Mouse (Mus musculus) intestine, embryonic 15.5 days (tissue): ENCODE data around the gene Zfp3. TPM values are rescaled to one million over a fixed set of nuclear protein-coding genes. Genes with fewer than 3 reads are reported as not detected.

ENCODE experiments used
- ATAC-seq: fragments of 200-750 bp; cut with Nextera tagmentation; 2 replicates; pipeline ENCODE4 v1.8.0; 2017; ENCODE audit warnings: moderate TSS enrichment, moderate library complexity
- H3K27ac ChIP-seq: fragments of 300-500 bp; sonication (generic); 2 replicates; pipeline ENCODE4 v1.5.1; 2015; ENCODE audit warnings: mild to moderate bottlenecking, inconsistent platforms
- H3K27me3 ChIP-seq: fragments of 300-500 bp; sonication (generic); replicated peaks from 2 replicates; pipeline ENCODE4 v1.6.1; 2015; ENCODE audit warnings: inconsistent platforms
- H3K36me3 ChIP-seq: fragments of 300-500 bp; sonication (generic); 2 replicates; pipeline ENCODE4 v1.6.1; 2015; ENCODE audit warnings: inconsistent platforms
- H3K4me1 ChIP-seq: fragments of 300-500 bp; sonication (generic); replicated peaks from 2 replicates; pipeline ENCODE4 v1.6.1; 2015; ENCODE audit warnings: inconsistent platforms
- H3K4me2 ChIP-seq: fragments of 300-500 bp; sonication (generic); replicated peaks from 2 replicates; pipeline ENCODE4 v1.6.1; 2015; ENCODE audit warnings: mild to moderate bottlenecking, inconsistent platforms
- H3K4me3 ChIP-seq: fragments of 300-500 bp; sonication (generic); replicated peaks from 2 replicates; pipeline ENCODE4 v1.5.1; 2015; ENCODE audit warnings: inconsistent platforms
- H3K9ac ChIP-seq: fragments of 300-500 bp; sonication (generic); 2 replicates; pipeline ENCODE4 v1.6.1; 2015; ENCODE audit warnings: inconsistent platforms
- H3K9me3 ChIP-seq: fragments of 300-500 bp; sonication (generic); 2 replicates; pipeline ENCODE4 v1.6.1; 2016; ENCODE audit warnings: inconsistent platforms
- WGBS: fragments of 180-500 bp; shearing (Covaris S2); methylation state at CpG from one replicate; pipeline ENCODE4 v1.1.7; 2015; 5-methylcytosine and 5-hydroxymethylcytosine counted together
- polyA plus RNA-seq: library from polyadenylated mRNA; unstranded; fragments of >200 nt; fragmentation: Nextera tagmentation; extraction: Ambion mirVana; gene quantifications from 2 replicates; pipeline ENCODE4 v1.2.1, GENCODE M21; 2015

The Zfp3 gene
- polyA plus RNA-seq: 5.3 and 6.2 TPM in 2 replicates

- peak; percentile 95 for ATAC-seq
- Histone ChIP-seq H3K9ac (peak within 1 kb of the TSS; percentile 86), H3K4me3 (peak within 1 kb of the TSS; percentile 78), H3K4me1 (0 out of 2 replicates have a peak, but pooled peaks cover 5% of the 10 kb centered on the region), H3K9me3 (no peaks in the 10 kb centered on the region), H3K27ac (peak within 1 kb of the TSS; percentile 93), H3K36me3 (no peaks in the 10 kb centered on the region), H3K4me2 (peak within 1 kb of the TSS; percentile 84), H3K27me3 (no peaks in the 10 kb centered on the region)
- WGBS: under 1% methylated on average over 78 of the region's 78 CpGs
These were observed at the start of gene Zfp3 for GRCm38 (mm10) chr11:70763936-70764808. Gene Zfp3, plus strand, starts transcription at chr11:70764209.

DNA sequence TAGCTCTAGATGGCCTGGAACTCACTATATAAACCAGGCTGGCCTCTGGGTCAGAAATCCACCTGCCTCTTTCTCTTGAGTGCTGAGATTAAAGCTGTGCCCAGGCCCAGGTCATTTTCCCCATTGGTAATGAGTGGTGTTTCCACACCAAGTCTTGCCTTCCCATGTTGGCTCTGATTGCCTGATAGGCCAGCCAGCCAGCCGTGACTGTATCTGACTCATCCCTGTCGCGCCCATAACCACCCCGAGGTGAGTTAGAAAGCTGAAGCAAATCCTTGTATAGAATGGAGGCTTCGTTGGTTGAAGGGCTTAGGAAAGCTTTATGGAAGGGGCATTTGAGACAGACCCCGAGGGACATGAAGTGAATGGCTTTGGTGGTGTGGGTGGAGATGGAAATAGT is 48.2 kb upstream of the Zfp3 start:
- peaks cover 38% of the 10 kb centered on the region for H3K36me3 ChIP-seq
- 87% methylated on average over 6 of the region's 6 CpGs for WGBS

GRCm38 (mm10) chr11:70718481-70718880 is 45.5 kb upstream of the Zfp3 start:
- Histone ChIP-seq H3K4me1 (no peaks in the 10 kb centered on the region), H3K27ac (no peak overlapping the region), H3K9ac (no peak overlapping the region), H3K36me3 (peaks cover 37% of the 10 kb centered on the region), H3K9me3 (no peaks in the 10 kb centered on the region), H3K27me3 (no peaks in the 10 kb centered on the region), H3K4me2 (no peak overlapping the region), H3K4me3 (no peak overlapping the region)
- ATAC-seq: no peak
- WGBS: 79% methylated on average over 5 of the region's 5 CpGs

More for the DNA sequence above, 48.2 kb upstream of the Zfp3 start:
- ATAC-seq: no peak
- Histone ChIP-seq H3K9ac (no peak overlapping the region), H3K4me3 (no peak overlapping the region), H3K4me1 (no peaks in the 10 kb centered on the region), H3K27me3 (no peaks in the 10 kb centered on the region), H3K9me3 (no peaks in the 10 kb centered on the region), H3K4me2 (no peak overlapping the region), H3K27ac (no peak overlapping the region)

DNA sequence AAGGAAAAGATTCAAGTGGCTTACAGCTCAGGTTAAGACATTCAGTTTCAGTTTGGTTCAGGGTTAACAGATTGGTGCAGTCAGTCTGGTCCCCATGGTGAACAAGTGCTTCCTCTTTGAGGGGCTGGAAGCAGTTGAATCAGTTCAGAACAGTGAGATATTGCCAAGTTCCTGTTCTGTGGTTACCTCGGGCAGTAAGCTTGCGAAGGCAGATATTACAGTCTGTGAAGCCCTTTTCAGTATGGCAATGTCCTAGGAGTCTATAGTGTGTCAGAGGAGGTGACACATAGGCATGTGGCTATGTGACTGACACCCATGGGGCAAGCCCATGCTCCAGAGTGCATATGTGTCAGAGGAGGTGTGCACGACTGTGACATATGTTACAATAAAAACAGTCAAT is 43.4 kb upstream of the Zfp3 start:
- Histone ChIP-seq H3K4me1 (no peaks in the 10 kb centered on the region), H3K36me3 (peaks cover 58% of the 10 kb centered on the region), H3K27me3 (no peaks in the 10 kb centered on the region), H3K4me2 (no peak overlapping the region), H3K9ac (no peak overlapping the region), H3K27ac (no peak overlapping the region), H3K4me3 (no peak overlapping the region), H3K9me3 (no peaks in the 10 kb centered on the region)
- no peak for ATAC-seq
- WGBS: 88% methylated on average over 3 of the region's 3 CpGs

DNA sequence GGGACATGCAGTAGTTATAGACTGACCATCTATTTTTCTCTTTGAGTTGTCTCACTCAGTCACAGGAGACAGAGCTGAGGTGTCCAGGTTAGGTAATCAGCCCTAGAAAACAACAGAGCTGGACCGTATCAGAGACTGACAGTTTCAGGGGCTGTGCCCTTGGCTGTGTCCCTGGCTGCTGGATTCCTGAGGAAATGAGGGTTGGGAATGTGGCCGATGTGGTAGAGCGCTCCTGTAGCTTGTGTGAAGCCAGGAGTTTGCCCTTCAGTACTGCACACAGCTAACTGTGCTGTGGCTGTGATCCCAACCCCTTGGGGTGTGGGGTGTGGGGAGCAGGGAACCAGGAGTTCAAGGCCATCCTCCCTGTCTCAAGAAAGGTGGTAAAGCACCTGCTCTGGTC is 42.9 kb upstream of the Zfp3 start:
- 94% methylated on average over 3 of the region's 3 CpGs for WGBS
- H3K9ac ChIP-seq: no peak overlapping the region
- no peak overlapping the region for H3K4me2 ChIP-seq
- no peak overlapping the region for H3K27ac ChIP-seq
- no peak for ATAC-seq
- no peak overlapping the region for H3K4me3 ChIP-seq
- no peaks in the 10 kb centered on the region for H3K9me3 ChIP-seq
- no peaks in the 10 kb centered on the region for H3K27me3 ChIP-seq
- H3K4me1 ChIP-seq: no peaks in the 10 kb centered on the region
- H3K36me3 ChIP-seq: peaks cover 59% of the 10 kb centered on the region

DNA sequence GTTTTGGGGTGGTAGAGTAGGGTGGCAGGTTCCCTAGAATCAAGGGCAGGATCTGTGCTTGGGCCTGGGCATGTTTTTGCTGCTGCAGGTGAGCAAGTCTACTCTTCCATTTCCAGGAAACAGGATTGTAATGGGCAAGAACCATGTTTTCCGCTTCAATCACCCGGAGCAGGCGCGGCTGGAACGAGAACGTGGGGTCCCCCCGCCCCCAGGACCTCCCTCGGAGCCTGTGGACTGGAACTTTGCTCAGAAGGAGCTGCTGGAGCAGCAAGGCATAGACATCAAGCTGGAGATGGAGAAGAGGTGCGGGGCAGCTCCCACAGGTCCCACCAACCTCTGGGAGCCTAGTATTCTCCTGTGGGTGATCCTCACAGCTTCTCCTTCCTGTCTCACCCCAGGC is 39.3 kb upstream of the Zfp3 start:
- no peak for ATAC-seq
- no peaks in the 10 kb centered on the region for H3K27me3 ChIP-seq
- no peaks in the 10 kb centered on the region for H3K9me3 ChIP-seq
- H3K4me1 ChIP-seq: no peaks in the 10 kb centered on the region
- H3K4me3 ChIP-seq: no peak overlapping the region
- 93% methylated on average over 9 of the region's 9 CpGs for WGBS
- no peak overlapping the region for H3K4me2 ChIP-seq
- H3K36me3 ChIP-seq: peaks cover 63% of the 10 kb centered on the region
- H3K27ac ChIP-seq: no peak overlapping the region
- no peak overlapping the region for H3K9ac ChIP-seq

- H3K9ac ChIP-seq: no peak overlapping the region
- 83% methylated on average over 2 of the region's 2 CpGs for WGBS
- no peak for ATAC-seq
These were observed 37.4 kb upstream of the Zfp3 start for GRCm38 (mm10) chr11:70726585-70726984.

GRCm38 (mm10) chr11:70727385-70727784 is 36.6 kb upstream of the Zfp3 start:
- Histone ChIP-seq H3K27ac (no peak overlapping the region), H3K4me2 (no peak overlapping the region), H3K4me3 (no peak overlapping the region), H3K4me1 (peaks cover 7% of the 10 kb centered on the region; the same call in 1 of the 2 replicates), H3K36me3 (peaks cover 49% of the 10 kb centered on the region), H3K9me3 (no peaks in the 10 kb centered on the region), H3K9ac (no peak overlapping the region), H3K27me3 (no peaks in the 10 kb centered on the region)
- 77% methylated on average over 5 of the region's 5 CpGs for WGBS
- ATAC-seq: no peak

More at GRCm38 (mm10) chr11:70726585-70726984, 37.4 kb upstream of the Zfp3 start:
- H3K4me2 ChIP-seq: no peak overlapping the region
- H3K4me3 ChIP-seq: no peak overlapping the region
- H3K9me3 ChIP-seq: no peaks in the 10 kb centered on the region
- H3K4me1 ChIP-seq: peaks cover 7% of the 10 kb centered on the region; the same call in 1 of the 2 replicates
- peaks cover 55% of the 10 kb centered on the region for H3K36me3 ChIP-seq
- H3K27ac ChIP-seq: no peak overlapping the region
- no peaks in the 10 kb centered on the region for H3K27me3 ChIP-seq

GRCm38 (mm10) chr11:70730427-70731038 is 33.5 kb upstream of the Zfp3 start:
- peak; percentile 88 for ATAC-seq
- WGBS: 55% methylated on average over 9 of the region's 9 CpGs
- no peak overlapping the region for H3K4me3 ChIP-seq
- no peak overlapping the region for H3K9ac ChIP-seq
- H3K4me2 ChIP-seq: 0 out of 2 replicates have a peak overlapping the region, but pooled peaks have one; percentile 5
- H3K27me3 ChIP-seq: no peaks in the 10 kb centered on the region
- H3K27ac ChIP-seq: peak overlapping the region; percentile 38; the same call in 1 of the 2 replicates
- H3K36me3 ChIP-seq: peaks cover 27% of the 10 kb centered on the region
- H3K9me3 ChIP-seq: no peaks in the 10 kb centered on the region
- peaks cover 12% of the 10 kb centered on the region; the same call in 1 of the 2 replicates for H3K4me1 ChIP-seq

DNA sequence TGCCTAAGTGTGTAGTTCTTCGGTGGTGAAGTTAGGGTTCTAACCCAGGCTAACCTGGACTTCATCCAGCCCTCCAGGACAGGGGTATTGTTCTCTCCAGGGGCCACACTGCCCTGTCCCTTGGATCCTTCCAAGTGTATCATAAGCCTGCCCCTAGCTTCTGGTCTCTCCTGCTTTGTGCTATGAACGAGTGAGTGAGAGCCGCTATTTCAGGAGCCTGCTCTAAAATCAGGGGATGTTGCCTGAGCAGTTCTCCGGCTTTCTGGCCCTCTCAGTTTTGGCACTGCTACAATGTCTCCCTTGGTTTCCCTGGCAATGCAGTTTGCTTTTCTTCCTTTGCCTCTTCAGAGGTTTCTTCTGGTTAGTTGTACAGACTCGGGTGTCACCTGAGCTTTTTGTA is 32.8 kb upstream of the Zfp3 start:
- WGBS: 53% methylated on average over 5 of the region's 5 CpGs
- no peak for ATAC-seq

GRCm38 (mm10) chr11:70733256-70733655 is 30.8 kb upstream of the Zfp3 start:
- WGBS: 64% methylated on average over 5 of the region's 5 CpGs
- ATAC-seq: no peak
- Histone ChIP-seq H3K27me3 (no peaks in the 10 kb centered on the region), H3K4me1 (peaks cover 12% of the 10 kb centered on the region; the same call in 1 of the 2 replicates), H3K36me3 (peaks cover 4% of the 10 kb centered on the region; the same call in 1 of the 2 replicates), H3K9me3 (no peaks in the 10 kb centered on the region), H3K4me2 (no peak overlapping the region), H3K9ac (no peak overlapping the region), H3K27ac (no peak overlapping the region), H3K4me3 (no peak overlapping the region)

More for the DNA sequence above, 32.8 kb upstream of the Zfp3 start:
- H3K27ac ChIP-seq: no peak overlapping the region
- peaks cover 20% of the 10 kb centered on the region for H3K36me3 ChIP-seq
- peaks cover 12% of the 10 kb centered on the region; the same call in 1 of the 2 replicates for H3K4me1 ChIP-seq
- H3K9ac ChIP-seq: no peak overlapping the region
- no peak overlapping the region for H3K4me2 ChIP-seq
- no peaks in the 10 kb centered on the region for H3K27me3 ChIP-seq
- H3K9me3 ChIP-seq: no peaks in the 10 kb centered on the region
- no peak overlapping the region for H3K4me3 ChIP-seq

GRCm38 (mm10) chr11:70737749-70738148 is 26.3 kb upstream of the Zfp3 start:
- no peaks in the 10 kb centered on the region for H3K9me3 ChIP-seq
- H3K4me3 ChIP-seq: no peak overlapping the region
- H3K27me3 ChIP-seq: no peaks in the 10 kb centered on the region
- 56% methylated on average over 5 of the region's 5 CpGs for WGBS
- ATAC-seq: peak; percentile 90
- no peak overlapping the region for H3K4me2 ChIP-seq
- H3K4me1 ChIP-seq: 0 out of 2 replicates have a peak, but pooled peaks cover 4% of the 10 kb centered on the region
- no peaks in the 10 kb centered on the region for H3K36me3 ChIP-seq
- no peak overlapping the region for H3K9ac ChIP-seq
- H3K27ac ChIP-seq: no peak overlapping the region
